Mouse (Mus musculus): Measurements from ENCODE around the gene Zfp978. TPM values are rescaled to one million over a fixed set of nuclear protein-coding genes. Genes with fewer than 3 reads are reported as not detected.
"Not testable (repeated sequence)": the region's sequence is repeated elsewhere in the genome, so short reads cannot be mapped to it uniquely, and the experiment has no call there.

Gene Zfp978
- polyA plus RNA-seq, 1 experiment: not detected

- not testable (repeated sequence) for H3K27me3 ChIP-seq (replicated peaks; ENCODE audit: control insufficient read depth, insufficient read depth, low read length); H3K4me1 ChIP-seq (ENCODE audit: control insufficient read depth, insufficient read depth, low read length); H3K36me3 ChIP-seq (ENCODE audit: control insufficient read depth, insufficient read depth, low read length); H3K27ac ChIP-seq (ENCODE audit: insufficient read depth, low read depth, low read length); H3K4me3 ChIP-seq (ENCODE audit: insufficient read depth, low read depth, low read length)
- peak; percentile 31 for DNase-seq
- WGBS: 72% methylated on average over 6 of the region's 6 CpGs
These were observed 17.8 kb upstream of the Zfp978 start for GRCm38 (mm10) chr4:147343042-147343908.

- H3K27ac ChIP-seq (ENCODE audit: insufficient read depth, low read depth, low read length); H3K27me3 ChIP-seq (replicated peaks; ENCODE audit: control insufficient read depth, insufficient read depth, low read length); H3K36me3 ChIP-seq (ENCODE audit: control insufficient read depth, insufficient read depth, low read length); H3K4me1 ChIP-seq (ENCODE audit: control insufficient read depth, insufficient read depth, low read length); H3K4me3 ChIP-seq (ENCODE audit: insufficient read depth, low read depth, low read length): not testable (repeated sequence)
- peak; percentile 21 for DNase-seq
- WGBS: 87% methylated on average over 2 of the region's 2 CpGs
These were observed 16.0 kb upstream of the Zfp978 start for GRCm38 (mm10) chr4:147345061-147345554.

- H3K4me3 ChIP-seq (ENCODE audit: insufficient read depth, low read depth, low read length); H3K27me3 ChIP-seq (replicated peaks; ENCODE audit: control insufficient read depth, insufficient read depth, low read length); H3K4me1 ChIP-seq (ENCODE audit: control insufficient read depth, insufficient read depth, low read length); H3K36me3 ChIP-seq (ENCODE audit: control insufficient read depth, insufficient read depth, low read length); DNase-seq; H3K27ac ChIP-seq (ENCODE audit: insufficient read depth, low read depth, low read length): not testable (repeated sequence)
- 61% methylated on average over 4 of the region's 4 CpGs for WGBS
These were observed 14.6 kb upstream of the Zfp978 start for GRCm38 (mm10) chr4:147346361-147347035.

- not testable (repeated sequence) for H3K27ac ChIP-seq (ENCODE audit: insufficient read depth, low read depth, low read length); H3K4me3 ChIP-seq (ENCODE audit: insufficient read depth, low read depth, low read length); H3K27me3 ChIP-seq (replicated peaks; ENCODE audit: control insufficient read depth, insufficient read depth, low read length); DNase-seq; H3K36me3 ChIP-seq (ENCODE audit: control insufficient read depth, insufficient read depth, low read length); H3K4me1 ChIP-seq (ENCODE audit: control insufficient read depth, insufficient read depth, low read length)
- WGBS: 64% methylated on average over 4 of the region's 4 CpGs
These were observed 13.8 kb upstream of the Zfp978 start for GRCm38 (mm10) chr4:147347300-147347699.

GRCm38 (mm10) chr4:147347880-147348279 is 13.2 kb upstream of the Zfp978 start:
- not testable (repeated sequence) for H3K4me1 ChIP-seq (ENCODE audit: control insufficient read depth, insufficient read depth, low read length); H3K4me3 ChIP-seq (ENCODE audit: insufficient read depth, low read depth, low read length); H3K27ac ChIP-seq (ENCODE audit: insufficient read depth, low read depth, low read length); H3K36me3 ChIP-seq (ENCODE audit: control insufficient read depth, insufficient read depth, low read length); H3K27me3 ChIP-seq (replicated peaks; ENCODE audit: control insufficient read depth, insufficient read depth, low read length)
- peak; percentile 9 for DNase-seq
- WGBS: 75% methylated on average over 2 of the region's 3 CpGs

- H3K27ac ChIP-seq (ENCODE audit: insufficient read depth, low read depth, low read length); H3K27me3 ChIP-seq (replicated peaks; ENCODE audit: control insufficient read depth, insufficient read depth, low read length); DNase-seq; H3K4me3 ChIP-seq (ENCODE audit: insufficient read depth, low read depth, low read length); H3K36me3 ChIP-seq (ENCODE audit: control insufficient read depth, insufficient read depth, low read length); H3K4me1 ChIP-seq (ENCODE audit: control insufficient read depth, insufficient read depth, low read length): not testable (repeated sequence)
- 72% methylated on average over 2 of the region's 2 CpGs for WGBS
These were observed 12.7 kb upstream of the Zfp978 start for GRCm38 (mm10) chr4:147348401-147348800.

GRCm38 (mm10) chr4:147348906-147349686 is 12.0 kb upstream of the Zfp978 start:
- H3K4me1 ChIP-seq (ENCODE audit: control insufficient read depth, insufficient read depth, low read length); H3K27me3 ChIP-seq (replicated peaks; ENCODE audit: control insufficient read depth, insufficient read depth, low read length); H3K4me3 ChIP-seq (ENCODE audit: insufficient read depth, low read depth, low read length); H3K27ac ChIP-seq (ENCODE audit: insufficient read depth, low read depth, low read length); H3K36me3 ChIP-seq (ENCODE audit: control insufficient read depth, insufficient read depth, low read length): not testable (repeated sequence)
- peak; percentile 10 for DNase-seq
- 89% methylated on average over 18 of the region's 19 CpGs for WGBS

- not testable (repeated sequence) for H3K27ac ChIP-seq (ENCODE audit: insufficient read depth, low read depth, low read length); H3K36me3 ChIP-seq (ENCODE audit: control insufficient read depth, insufficient read depth, low read length)
These were observed 11.3 kb upstream of the Zfp978 start for GRCm38 (mm10) chr4:147349687-147350415.

GRCm38 (mm10) chr4:147350541-147350940 is 10.6 kb upstream of the Zfp978 start:
- not testable (repeated sequence) for H3K36me3 ChIP-seq (ENCODE audit: control insufficient read depth, insufficient read depth, low read length); H3K4me3 ChIP-seq (ENCODE audit: insufficient read depth, low read depth, low read length); H3K27me3 ChIP-seq (replicated peaks; ENCODE audit: control insufficient read depth, insufficient read depth, low read length); H3K27ac ChIP-seq (ENCODE audit: insufficient read depth, low read depth, low read length); H3K4me1 ChIP-seq (ENCODE audit: control insufficient read depth, insufficient read depth, low read length)
- DNase-seq: peak; percentile 21
- 85% methylated on average over 2 of the region's 2 CpGs for WGBS

More at GRCm38 (mm10) chr4:147349687-147350415, 11.3 kb upstream of the Zfp978 start:
- H3K4me3 ChIP-seq (ENCODE audit: insufficient read depth, low read depth, low read length); H3K4me1 ChIP-seq (ENCODE audit: control insufficient read depth, insufficient read depth, low read length); H3K27me3 ChIP-seq (replicated peaks; ENCODE audit: control insufficient read depth, insufficient read depth, low read length): not testable (repeated sequence)
- 81% methylated on average over 9 of the region's 9 CpGs for WGBS
- DNase-seq: peak; percentile 24

- WGBS: 86% methylated on average over 11 of the region's 13 CpGs
- not testable (repeated sequence) for H3K4me1 ChIP-seq (ENCODE audit: control insufficient read depth, insufficient read depth, low read length); H3K36me3 ChIP-seq (ENCODE audit: control insufficient read depth, insufficient read depth, low read length); H3K27me3 ChIP-seq (replicated peaks; ENCODE audit: control insufficient read depth, insufficient read depth, low read length); H3K4me3 ChIP-seq (ENCODE audit: insufficient read depth, low read depth, low read length); H3K27ac ChIP-seq (ENCODE audit: insufficient read depth, low read depth, low read length)
- peak; percentile 0 for DNase-seq
These were observed 9.6 kb upstream of the Zfp978 start for GRCm38 (mm10) chr4:147351376-147351980.
